Mouse (Mus musculus) ES-E14 (cell line): ENCODE data around the gene Vps52. TPM values are rescaled to one million over a fixed set of nuclear protein-coding genes. Genes with fewer than 3 reads are reported as not detected.

Experiments used
- DNase-seq: peaks from one replicate; pipeline ENCODE4 v3.0.0-alpha.2; 2013; ENCODE audit warnings: low read depth, low spot score
- H3K27ac ChIP-seq: 2 replicates; pipeline ENCODE4 v1.5.1; 2012; ENCODE audit warnings: low read depth, mild to moderate bottlenecking, low read length, moderate library complexity, mixed read lengths; ENCODE audit not compliant: poor library complexity, insufficient read depth, severe bottlenecking
- H3K36me3 ChIP-seq: 2 replicates; pipeline ENCODE4 v1.6.1; 2012; ENCODE audit warnings: mild to moderate bottlenecking, low read length, moderate library complexity, mixed read lengths; ENCODE audit not compliant: control insufficient read depth, poor library complexity, insufficient read depth, severe bottlenecking
- H3K4me1 ChIP-seq, 2 experiments: fragments of 150-350 bp in 1 of 2; sonication (generic) in 1 of 2; 2 replicates each; pipeline ENCODE4 v1.6.1; 2012; ENCODE audit warnings: low read length in 2 of 2, mild to moderate bottlenecking in 1 of 2, mixed read lengths in 1 of 2; ENCODE audit not compliant: control insufficient read depth in 2 of 2, insufficient read depth in 2 of 2, poor library complexity in 1 of 2
- H3K4me3 ChIP-seq, 2 experiments: fragments of 150-350 bp in 1 of 2; sonication (generic) in 1 of 2; 2 replicates each; pipeline ENCODE4 v1.5.1; 2012; ENCODE audit warnings: low read length in 2 of 2, low read depth in 1 of 2, mild to moderate bottlenecking in 1 of 2, mixed read lengths in 1 of 2; ENCODE audit not compliant: insufficient read depth in 1 of 2, poor library complexity in 1 of 2, severe bottlenecking in 1 of 2
- H3K9ac ChIP-seq: 2 replicates; pipeline ENCODE4 v1.6.1; 2012; ENCODE audit warnings: low read depth, mild to moderate bottlenecking, low read length, mixed read lengths; ENCODE audit not compliant: poor library complexity, insufficient read depth, severe bottlenecking
- H3K9me3 ChIP-seq: fragments of 150-350 bp; sonication (generic); 2 replicates; pipeline ENCODE4 v1.6.1; 2012; ENCODE audit warnings: low read depth, mild to moderate bottlenecking, low read length; ENCODE audit not compliant: control insufficient read depth, insufficient read depth
- CHD2 ChIP-seq: IDR thresholded peaks from 2 replicates; pipeline ENCODE4 v1.6.1; 2014; ENCODE audit warnings: mild to moderate bottlenecking, low read depth, low read length, inconsistent platforms
- HCFC1 ChIP-seq: IDR thresholded peaks from 2 replicates; pipeline ENCODE4 v1.6.1; 2012; ENCODE audit warnings: low read length, inconsistent platforms, borderline replicate concordance; ENCODE audit not compliant: insufficient read depth
- MAFK ChIP-seq: IDR thresholded peaks from 2 replicates; pipeline ENCODE4 v1.6.1; 2014; ENCODE audit warnings: mild to moderate bottlenecking, low read depth, low read length, inconsistent platforms; ENCODE audit not compliant: insufficient read depth
- ZC3H11A ChIP-seq: IDR thresholded peaks from 2 replicates; pipeline ENCODE4 v1.6.1; 2012; ENCODE audit warnings: low read depth, mild to moderate bottlenecking, inconsistent platforms, low read length, borderline replicate concordance
- ZNF384 ChIP-seq: IDR thresholded peaks from 2 replicates; pipeline ENCODE4 v1.6.1; 2012; ENCODE audit warnings: low read depth, low read length, inconsistent platforms
- in situ Hi-C, 2 experiments: fragments of 600-800 bp; cut with MboI; formaldehyde crosslinking; loops; one replicate each; pipeline ENCODE4 v1.15.1; 2025; ENCODE audit warnings: low sequenced_read_pairs in 2 of 2, inconsistent platforms in 1 of 2; ENCODE audit not compliant: unreplicated experiment in 2 of 2
- total RNA-seq: library from RNA; depleted of rRNA; stranded (reverse); fragments of 300-350 nt; gene quantifications from 2 replicates; pipeline ENCODE4 v1.2.3, GENCODE M21; 2012

Gene Vps52
- total RNA-seq, 1 experiment = 23.2 TPM

- in situ Hi-C loops = no loop called here
- no peak overlapping the region; the same call in 1 of the 2 replicates for H3K27ac ChIP-seq
- H3K4me3 ChIP-seq = peak overlapping the region; percentile 64 to 93
- H3K9ac ChIP-seq = peak overlapping the region; percentile 27; the same call in 1 of the 2 replicates
- peaks cover 32% of the 10 kb centered on the region for H3K36me3 ChIP-seq
- no peak for TF ChIP-seq CHD2
- no peak for TF ChIP-seq ZNF384
- no peak for TF ChIP-seq MAFK
- no peak for TF ChIP-seq HCFC1
- TF ChIP-seq ZC3H11A = no peak
- no peaks in the 10 kb centered on the region for H3K9me3 ChIP-seq
- no peak for DNase-seq
- H3K4me1 ChIP-seq = peaks cover 1 to 23% of the 10 kb centered on the region in 2 experiments; a peak in 2 of 4 replicates
These were observed 38.6 kb upstream of the Vps52 start for GRCm38 (mm10) chr17:33916847-33917655.

- Histone ChIP-seq H3K9me3 (no peaks in the 10 kb centered on the region), H3K27ac (no peak overlapping the region), H3K4me3 (peak overlapping the region; percentile 63 to 64), H3K36me3 (peaks cover 25% of the 10 kb centered on the region), H3K9ac (peak overlapping the region; percentile 46; the same call in 1 of the 2 replicates), H3K4me1 (peaks cover 0 to 23% of the 10 kb centered on the region in 2 experiments; a peak in 2 of 4 replicates)
- TF ChIP-seq ZNF384 (no peak), ZC3H11A (no peak), CHD2 (no peak), MAFK (no peak), HCFC1 (no peak)
- in situ Hi-C loops = no loop called here
- no peak for DNase-seq
These were observed 37.8 kb upstream of the Vps52 start for GRCm38 (mm10) chr17:33917656-33918292.

- Histone ChIP-seq H3K4me1 (peaks cover 0 to 23% of the 10 kb centered on the region in 2 experiments; a peak in 2 of 4 replicates), H3K9me3 (no peaks in the 10 kb centered on the region), H3K27ac (no peak overlapping the region), H3K9ac (peak overlapping the region; percentile 46), H3K4me3 (peak overlapping the region; percentile 63 to 64), H3K36me3 (peaks cover 20% of the 10 kb centered on the region)
- TF ChIP-seq MAFK (no peak), CHD2 (no peak), HCFC1 (no peak), ZC3H11A (no peak)
- in situ Hi-C loops = no loop called here
- no peak for DNase-seq
These were observed 37.1 kb upstream of the Vps52 start for GRCm38 (mm10) chr17:33918293-33919203.
